Mouse (Mus musculus): ENCODE results near the gene Mta3. TPM values are rescaled to one million over a fixed set of nuclear protein-coding genes. Genes with fewer than 3 reads are reported as not detected.

Mta3 gene
- polyA plus RNA-seq, 1 experiment from 2014 or later = 29.4 TPM

GRCm38 (mm10) chr17:83782740-83783139, 76.8 kb downstream of the Mta3 start:
- ATAC-seq = peak; percentile 59; the same call in 1 of the 2 replicates
- Histone ChIP-seq H3K36me3 (ENCODE audit: control insufficient read depth, insufficient read depth, low read length) (no peaks in the 10 kb centered on the region), H3K4me1 (ENCODE audit: control insufficient read depth, insufficient read depth, low read depth, low read length) (no peaks in the 10 kb centered on the region), H3K9me3 (ENCODE audit: control insufficient read depth, low read length) (no peaks in the 10 kb centered on the region), H3K27ac (ENCODE audit: low read depth, low read length) (no peak overlapping the region), H3K4me2 (ENCODE audit: low read length) (no peak overlapping the region), H3K27me3 (replicated peaks; ENCODE audit: control insufficient read depth, insufficient read depth, low read length) (no peaks in the 10 kb centered on the region), H3K9ac (ENCODE audit: low read depth, low read length) (no peak overlapping the region), H3K4me3 (ENCODE audit: low read length) (no peak overlapping the region)
- WGBS = 32% methylated on average over 5 of the region's 5 CpGs

GRCm38 (mm10) chr17:83786418-83786817, 80.5 kb downstream of the Mta3 start:
- WGBS = 93% methylated on average over 6 of the region's 6 CpGs
- no peaks in the 10 kb centered on the region for H3K4me1 ChIP-seq (ENCODE audit: control insufficient read depth, insufficient read depth, low read depth, low read length)

GRCm38 (mm10) chr17:83790158-83790557, 84.2 kb downstream of the Mta3 start:
- no peak for ATAC-seq
- Histone ChIP-seq H3K27ac (ENCODE audit: low read depth, low read length) (no peak overlapping the region), H3K4me3 (ENCODE audit: low read length) (no peak overlapping the region), H3K9ac (ENCODE audit: low read depth, low read length) (no peak overlapping the region), H3K36me3 (ENCODE audit: control insufficient read depth, insufficient read depth, low read length) (no peaks in the 10 kb centered on the region), H3K4me2 (ENCODE audit: low read length) (no peak overlapping the region), H3K27me3 (replicated peaks; ENCODE audit: control insufficient read depth, insufficient read depth, low read length) (no peaks in the 10 kb centered on the region), H3K4me1 (ENCODE audit: control insufficient read depth, insufficient read depth, low read depth, low read length) (no peaks in the 10 kb centered on the region), H3K9me3 (ENCODE audit: control insufficient read depth, low read length) (no peaks in the 10 kb centered on the region)
- WGBS = 78% methylated on average over 5 of the region's 5 CpGs

More at GRCm38 (mm10) chr17:83786418-83786817, 80.5 kb downstream of the Mta3 start:
- Histone ChIP-seq H3K4me3 (ENCODE audit: low read length) (no peak overlapping the region), H3K9ac (ENCODE audit: low read depth, low read length) (no peak overlapping the region), H3K27me3 (replicated peaks; ENCODE audit: control insufficient read depth, insufficient read depth, low read length) (no peaks in the 10 kb centered on the region), H3K4me2 (ENCODE audit: low read length) (no peak overlapping the region), H3K27ac (ENCODE audit: low read depth, low read length) (no peak overlapping the region), H3K36me3 (ENCODE audit: control insufficient read depth, insufficient read depth, low read length) (no peaks in the 10 kb centered on the region), H3K9me3 (ENCODE audit: control insufficient read depth, low read length) (no peaks in the 10 kb centered on the region)
- no peak for ATAC-seq

GRCm38 (mm10) chr17:83792388-83792787, 86.4 kb downstream of the Mta3 start:
- no peak for ATAC-seq
- 43% methylated on average over 23 of the region's 23 CpGs for WGBS
- Histone ChIP-seq H3K27ac (ENCODE audit: low read depth, low read length) (no peak overlapping the region), H3K4me3 (ENCODE audit: low read length) (peak overlapping the region; percentile 32; the same call in 1 of the 2 replicates), H3K9ac (ENCODE audit: low read depth, low read length) (peak overlapping the region; percentile 42; the same call in 1 of the 2 replicates), H3K27me3 (replicated peaks; ENCODE audit: control insufficient read depth, insufficient read depth, low read length) (no peaks in the 10 kb centered on the region), H3K4me1 (ENCODE audit: control insufficient read depth, insufficient read depth, low read depth, low read length) (no peaks in the 10 kb centered on the region), H3K36me3 (ENCODE audit: control insufficient read depth, insufficient read depth, low read length) (no peaks in the 10 kb centered on the region), H3K4me2 (ENCODE audit: low read length) (peak overlapping the region; percentile 49), H3K9me3 (ENCODE audit: control insufficient read depth, low read length) (no peaks in the 10 kb centered on the region)

- H3K4me3 ChIP-seq (ENCODE audit: low read length) = no peak overlapping the region
- H3K27me3 ChIP-seq (replicated peaks; ENCODE audit: control insufficient read depth, insufficient read depth, low read length) = no peaks in the 10 kb centered on the region
- 96% methylated on average over 17 of the region's 17 CpGs for WGBS
- no peaks in the 10 kb centered on the region for H3K4me1 ChIP-seq (ENCODE audit: control insufficient read depth, insufficient read depth, low read depth, low read length)
- no peak overlapping the region for H3K9ac ChIP-seq (ENCODE audit: low read depth, low read length)
- H3K4me2 ChIP-seq (ENCODE audit: low read length) = no peak overlapping the region
- ATAC-seq = no peak
- no peak overlapping the region for H3K27ac ChIP-seq (ENCODE audit: low read depth, low read length)
- H3K36me3 ChIP-seq (ENCODE audit: control insufficient read depth, insufficient read depth, low read length) = no peaks in the 10 kb centered on the region
- H3K9me3 ChIP-seq (ENCODE audit: control insufficient read depth, low read length) = no peaks in the 10 kb centered on the region
Observed at GRCm38 (mm10) chr17:83795121-83795520, 89.2 kb downstream of the Mta3 start.

- H3K4me1 ChIP-seq (ENCODE audit: control insufficient read depth, insufficient read depth, low read depth, low read length) = no peaks in the 10 kb centered on the region
- H3K4me3 ChIP-seq (ENCODE audit: low read length) = no peak overlapping the region
- H3K9ac ChIP-seq (ENCODE audit: low read depth, low read length) = no peak overlapping the region
- no peak overlapping the region for H3K4me2 ChIP-seq (ENCODE audit: low read length)
- 93% methylated on average over 11 of the region's 11 CpGs for WGBS
- H3K27me3 ChIP-seq (replicated peaks; ENCODE audit: control insufficient read depth, insufficient read depth, low read length) = no peaks in the 10 kb centered on the region
- H3K36me3 ChIP-seq (ENCODE audit: control insufficient read depth, insufficient read depth, low read length) = peaks cover 8% of the 10 kb centered on the region; the same call in 1 of the 2 replicates
- H3K27ac ChIP-seq (ENCODE audit: low read depth, low read length) = no peak overlapping the region
- no peaks in the 10 kb centered on the region for H3K9me3 ChIP-seq (ENCODE audit: control insufficient read depth, low read length)
- ATAC-seq = no peak
Observed at GRCm38 (mm10) chr17:83799506-83800050, 93.6 kb downstream of the Mta3 start.

GRCm38 (mm10) chr17:83803987-83804386, 98.0 kb downstream of the Mta3 start:
- H3K4me3 ChIP-seq (ENCODE audit: low read length) = no peak overlapping the region
- H3K27ac ChIP-seq (ENCODE audit: low read depth, low read length) = peak overlapping the region; percentile 18; the same call in 1 of the 2 replicates
- ATAC-seq = 0 out of 2 replicates have a peak, but pooled peaks have one; percentile 42
- no peaks in the 10 kb centered on the region for H3K4me1 ChIP-seq (ENCODE audit: control insufficient read depth, insufficient read depth, low read depth, low read length)
- no peak overlapping the region for H3K4me2 ChIP-seq (ENCODE audit: low read length)
- H3K36me3 ChIP-seq (ENCODE audit: control insufficient read depth, insufficient read depth, low read length) = peaks cover 12% of the 10 kb centered on the region; the same call in 1 of the 2 replicates
- no peak overlapping the region for H3K9ac ChIP-seq (ENCODE audit: low read depth, low read length)
- no peaks in the 10 kb centered on the region for H3K27me3 ChIP-seq (replicated peaks; ENCODE audit: control insufficient read depth, insufficient read depth, low read length)
- WGBS = 67% methylated on average over 9 of the region's 9 CpGs
- no peaks in the 10 kb centered on the region for H3K9me3 ChIP-seq (ENCODE audit: control insufficient read depth, low read length)

GRCm38 (mm10) chr17:83805078-83805477, 99.1 kb downstream of the Mta3 start:
- no peak overlapping the region for H3K27ac ChIP-seq (ENCODE audit: low read depth, low read length)
- ATAC-seq = no peak
- H3K4me1 ChIP-seq (ENCODE audit: control insufficient read depth, insufficient read depth, low read depth, low read length) = no peaks in the 10 kb centered on the region
- no peak overlapping the region for H3K4me2 ChIP-seq (ENCODE audit: low read length)
- no peak overlapping the region for H3K4me3 ChIP-seq (ENCODE audit: low read length)
- no peak overlapping the region for H3K9ac ChIP-seq (ENCODE audit: low read depth, low read length)
- no peaks in the 10 kb centered on the region for H3K9me3 ChIP-seq (ENCODE audit: control insufficient read depth, low read length)
- peaks cover 12% of the 10 kb centered on the region; the same call in 1 of the 2 replicates for H3K36me3 ChIP-seq (ENCODE audit: control insufficient read depth, insufficient read depth, low read length)
- 72% methylated on average over 9 of the region's 9 CpGs for WGBS
- H3K27me3 ChIP-seq (replicated peaks; ENCODE audit: control insufficient read depth, insufficient read depth, low read length) = no peaks in the 10 kb centered on the region

GRCm38 (mm10) chr17:83807345-83807744, 101.4 kb downstream of the Mta3 start:
- WGBS = 87% methylated on average over 7 of the region's 7 CpGs
- Histone ChIP-seq H3K4me2 (ENCODE audit: low read length) (no peak overlapping the region), H3K4me1 (ENCODE audit: control insufficient read depth, insufficient read depth, low read depth, low read length) (no peaks in the 10 kb centered on the region), H3K27me3 (replicated peaks; ENCODE audit: control insufficient read depth, insufficient read depth, low read length) (no peaks in the 10 kb centered on the region), H3K9me3 (ENCODE audit: control insufficient read depth, low read length) (no peaks in the 10 kb centered on the region), H3K4me3 (ENCODE audit: low read length) (no peak overlapping the region), H3K36me3 (ENCODE audit: control insufficient read depth, insufficient read depth, low read length) (peaks cover 12% of the 10 kb centered on the region; the same call in 1 of the 2 replicates), H3K27ac (ENCODE audit: low read depth, low read length) (no peak overlapping the region), H3K9ac (ENCODE audit: low read depth, low read length) (no peak overlapping the region)
- no peak for ATAC-seq
